16 mouse cellular contexts compared by ENCODE assay signal in the genomic region with DNA sequence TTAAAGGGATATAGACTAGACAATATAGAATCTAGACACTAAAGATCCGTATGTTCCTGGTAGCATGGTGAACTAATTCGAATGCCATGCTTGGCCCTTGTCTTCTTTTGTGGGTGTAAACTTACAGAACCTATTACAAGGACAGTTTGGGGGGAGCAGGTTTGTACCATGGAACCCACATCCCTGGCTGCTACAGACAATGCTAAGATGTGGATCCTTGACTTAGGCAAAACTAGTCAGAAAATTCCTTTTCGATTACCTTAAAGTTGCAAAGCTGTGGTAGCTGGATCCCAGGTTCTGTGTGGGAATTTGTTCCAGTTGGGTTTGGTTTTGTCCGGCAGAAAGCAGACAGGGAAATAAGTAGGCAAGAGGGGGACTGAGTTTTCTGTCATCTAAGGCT.
"Had no signal": no experiment of that assay in that cellular context is flagged by ENCODE, and none has a peak within 500 bp of the region (broad histone marks: within the 10 kb centered on the region; RNA-seq: fewer than 3 reads in every experiment).

No protein-coding gene starts in this region.

- H3K9ac ChIP-seq: neural tube, embryonic 13.5 days; neural tube, embryonic 15.5 days; stomach, embryonic 15.5 days had no signal

- H3K4me2 ChIP-seq: neural tube, embryonic 13.5 days; neural tube, embryonic 15.5 days; stomach, embryonic 15.5 days had no signal

- DNase-seq: retina, postnatal 1 day; right cerebral cortex, adult 18-20 months; right cerebral cortex, postnatal 14 days; right cerebral cortex, postnatal 25 days; right cerebral cortex, postnatal 4 days; spleen, adult 18-20 months; thymus, adult 18-20 months; thymus, adult 2 months; thymus, postnatal 14 days; thymus, postnatal 25 days; thymus, postnatal 36 days; thymus, postnatal 4 days had no signal

- H3K4me3 ChIP-seq: neural tube, embryonic 13.5 days; neural tube, embryonic 15.5 days; stomach, embryonic 15.5 days had no signal

- H3K27me3 ChIP-seq: neural tube, embryonic 15.5 days; stomach, embryonic 15.5 days had no signal

- H3K36me3 ChIP-seq: neural tube, embryonic 13.5 days; neural tube, embryonic 15.5 days; stomach, embryonic 15.5 days had no signal

- H3K27ac ChIP-seq: neural tube, embryonic 13.5 days; neural tube, embryonic 15.5 days; stomach, embryonic 15.5 days; stomach, postnatal 0 days had no signal

- H3K9me3 ChIP-seq: neural tube, embryonic 13.5 days; neural tube, embryonic 15.5 days; stomach, embryonic 15.5 days had no signal
